Mouse (Mus musculus): Measurements from ENCODE around the gene 1600002K03Rik.
"Not testable (repeated sequence)": the region's sequence is repeated elsewhere in the genome, so short reads cannot be mapped to it uniquely, and the experiment has no call there.

DNA sequence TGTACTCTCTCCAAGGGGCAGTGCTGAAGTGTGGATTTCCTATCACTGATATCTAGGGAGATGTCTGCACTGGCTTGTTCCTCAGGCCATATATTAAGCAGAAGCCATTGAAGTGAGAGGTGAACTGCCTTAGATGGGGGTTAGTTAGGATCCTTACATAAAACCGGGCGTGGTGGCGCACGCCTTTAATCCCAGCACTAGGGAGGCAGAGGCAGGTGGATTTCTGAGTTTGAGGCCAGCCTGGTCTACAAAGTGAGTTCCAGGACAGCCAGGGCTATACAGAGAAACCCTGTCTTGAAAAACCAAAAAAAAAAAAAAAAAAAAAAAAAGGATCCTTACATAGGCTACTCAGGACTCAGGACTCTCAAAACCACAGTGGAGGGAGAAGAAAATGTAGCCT, 6.6 kb upstream of the 1600002K03Rik start:
- TF ChIP-seq CTCF (IDR thresholded peaks at IDR 0.05; ENCODE audit: borderline replicate concordance, insufficient read depth, low read depth, low read length); POLR2A (IDR thresholded peaks at IDR 0.05; ENCODE audit: borderline replicate concordance, insufficient read depth, low read length): not testable (repeated sequence)

All from cerebellum, adult 2 months (tissue).